Comparison of ENCODE assay signal across 24 mouse cellular contexts in genomic region chr14:46491182-46491581, GRCm38 (mm10).
DNase-seq lines count a peak whose midpoint lies in the region; ATAC-seq and TF ChIP-seq lines count a peak whose summit lies in the region.
"Had no signal": no experiment of that assay in that cellular context is flagged by ENCODE, and none has a peak within 500 bp of the region (broad histone marks: within the 10 kb centered on the region; RNA-seq: fewer than 3 reads in every experiment).

No protein-coding gene starts in this region.

- no peaks in the 10 kb centered on the region for H3K4me1 ChIP-seq in kidney, embryonic 16.5 days (ENCODE audit: insufficient read depth, low read length)
- H3K4me1 ChIP-seq in lung, postnatal 0 days (ENCODE audit: insufficient read depth, low read depth, low read length) = no peaks in the 10 kb centered on the region; the same call in 1 of the 2 replicates
- no peaks in the 10 kb centered on the region for H3K4me1 ChIP-seq in stomach, postnatal 0 days (replicated peaks; ENCODE audit: control insufficient read depth, insufficient read depth)
- H3K4me1 ChIP-seq: heart, embryonic 15.5 days; liver, embryonic 12.5 days had no signal

- H3K27me3 ChIP-seq in kidney, embryonic 16.5 days (ENCODE audit: insufficient read depth, low read length) = no peaks in the 10 kb centered on the region
- no peaks in the 10 kb centered on the region for H3K27me3 ChIP-seq in lung, postnatal 0 days (replicated peaks; ENCODE audit: insufficient read depth, low read length)
- H3K27me3 ChIP-seq in stomach, postnatal 0 days (ENCODE audit: control insufficient read depth, insufficient read depth, low read length) = no peaks in the 10 kb centered on the region
- H3K27me3 ChIP-seq: CH12.LX; embryonic facial prominence, embryonic 12.5 days; heart, embryonic 15.5 days; liver, embryonic 12.5 days had no signal

- no peak for TF ChIP-seq EP300 in lung, postnatal 0 days (IDR thresholded peaks at IDR 0.05)
- TF ChIP-seq EP300 in stomach, postnatal 0 days (optimal IDR thresholded peaks at IDR 0.05) = no peak

- no peak for TF ChIP-seq CTCF in lung, postnatal 0 days (IDR thresholded peaks at IDR 0.05)
- no peak for TF ChIP-seq CTCF in stomach, postnatal 0 days (IDR thresholded peaks at IDR 0.05; ENCODE audit: low read depth)

- WGBS in kidney, embryonic 16.5 days = 37% methylated on average over 2 of the region's 2 CpGs
- WGBS in lung, postnatal 0 days = 44% methylated on average over 2 of the region's 2 CpGs
- WGBS in stomach, postnatal 0 days = 40% methylated on average over 2 of the region's 2 CpGs

- no peak overlapping the region for H3K9ac ChIP-seq in kidney, embryonic 16.5 days (replicated peaks; ENCODE audit: low read length)
- no peak overlapping the region for H3K9ac ChIP-seq in lung, postnatal 0 days (replicated peaks; ENCODE audit: low read depth)
- no peak overlapping the region for H3K9ac ChIP-seq in stomach, postnatal 0 days (ENCODE audit: low read length)
- H3K9ac ChIP-seq: embryonic facial prominence, embryonic 12.5 days; heart, embryonic 15.5 days; liver, embryonic 12.5 days; liver, postnatal 0 days had no signal

- no peak overlapping the region for H3K4me2 ChIP-seq in kidney, embryonic 16.5 days (replicated peaks; ENCODE audit: low read depth, low read length)
- H3K4me2 ChIP-seq in lung, postnatal 0 days (replicated peaks; ENCODE audit: low read depth, low read length) = no peak overlapping the region
- no peak overlapping the region for H3K4me2 ChIP-seq in stomach, postnatal 0 days (replicated peaks; ENCODE audit: low read depth)
- H3K4me2 ChIP-seq: embryonic facial prominence, embryonic 12.5 days; heart, embryonic 15.5 days; liver, embryonic 12.5 days had no signal

- peak; percentile 73 for ATAC-seq in kidney, embryonic 16.5 days (ENCODE audit: low FRiP score, low TSS enrichment)
- peak; percentile 26 for ATAC-seq in lung, postnatal 0 days
- 0 out of 2 replicates have a peak, but pooled peaks have one; percentile 32 for ATAC-seq in stomach, postnatal 0 days (ENCODE audit: low FRiP score, low TSS enrichment)
- ATAC-seq: activated CD4-positive, CD25-positive, alpha-beta regulatory T cell, adult 4 months; forebrain, embryonic 16.5 days; hindbrain, embryonic 16.5 days; liver, embryonic 12.5 days; liver, postnatal 0 days had no signal

- no peaks in the 10 kb centered on the region for H3K9me3 ChIP-seq in kidney, embryonic 16.5 days (ENCODE audit: low read length)
- H3K9me3 ChIP-seq in lung, postnatal 0 days (ENCODE audit: low read length) = no peaks in the 10 kb centered on the region
- H3K9me3 ChIP-seq in stomach, postnatal 0 days (ENCODE audit: control insufficient read depth, low read length) = no peaks in the 10 kb centered on the region
- H3K9me3 ChIP-seq: embryonic facial prominence, embryonic 12.5 days; liver, embryonic 12.5 days had no signal

- DNase-seq in embryo, embryonic 9.5 days (ENCODE audit: extremely low spot score) = peak; percentile 1
- DNase-seq in embryo, embryonic 10.5 days (ENCODE audit: low spot score) = no peak
- no peak for DNase-seq in kidney, adult 11 months
- no peak for DNase-seq in lung, postnatal 0 days (ENCODE audit: low spot score)
- no peak for DNase-seq in lung, postnatal 36 days
- DNase-seq in stomach, postnatal 0 days (ENCODE audit: low spot score) = no peak
- no peak for DNase-seq in frontal cortex, postnatal 14 days (ENCODE audit: low spot score in 2 of 2)
- DNase-seq: adrenal gland, adult 8-10 months; cerebellum, adult 2 months; cerebellum, postnatal 25 days; gastrocnemius, postnatal 10 days; liver, postnatal 0 days; midbrain, embryonic 14.5 days; right cerebral cortex, postnatal 25 days; spleen, adult 18-20 months; thymus, postnatal 14 days had no signal

- no peaks in the 10 kb centered on the region for H3K36me3 ChIP-seq in kidney, embryonic 16.5 days (ENCODE audit: insufficient read depth, low read length)
- H3K36me3 ChIP-seq in lung, postnatal 0 days (ENCODE audit: insufficient read depth, low read length) = no peaks in the 10 kb centered on the region
- H3K36me3 ChIP-seq in stomach, postnatal 0 days (ENCODE audit: control insufficient read depth, insufficient read depth, low read length) = no peaks in the 10 kb centered on the region
- H3K36me3 ChIP-seq: embryonic facial prominence, embryonic 12.5 days; heart, embryonic 15.5 days; liver, embryonic 12.5 days had no signal

- no peak overlapping the region for H3K4me3 ChIP-seq in kidney, embryonic 16.5 days (ENCODE audit: low read length)
- H3K4me3 ChIP-seq in lung, postnatal 0 days (ENCODE audit: low read depth, low read length) = no peak overlapping the region
- no peak overlapping the region for H3K4me3 ChIP-seq in stomach, postnatal 0 days (ENCODE audit: low read depth, low read length)
- H3K4me3 ChIP-seq: embryonic facial prominence, embryonic 12.5 days; heart, embryonic 15.5 days; liver, embryonic 12.5 days had no signal

- H3K27ac ChIP-seq in kidney, embryonic 16.5 days (ENCODE audit: low read length) = peak overlapping the region; percentile 16; the same call in 1 of the 2 replicates
- H3K27ac ChIP-seq in lung, postnatal 0 days (ENCODE audit: low read length) = no peak overlapping the region
- no peak overlapping the region for H3K27ac ChIP-seq in stomach, postnatal 0 days (replicated peaks)
- H3K27ac ChIP-seq: embryonic facial prominence, embryonic 12.5 days; heart, embryonic 15.5 days; liver, embryonic 12.5 days had no signal
